In the genomic region with DNA sequence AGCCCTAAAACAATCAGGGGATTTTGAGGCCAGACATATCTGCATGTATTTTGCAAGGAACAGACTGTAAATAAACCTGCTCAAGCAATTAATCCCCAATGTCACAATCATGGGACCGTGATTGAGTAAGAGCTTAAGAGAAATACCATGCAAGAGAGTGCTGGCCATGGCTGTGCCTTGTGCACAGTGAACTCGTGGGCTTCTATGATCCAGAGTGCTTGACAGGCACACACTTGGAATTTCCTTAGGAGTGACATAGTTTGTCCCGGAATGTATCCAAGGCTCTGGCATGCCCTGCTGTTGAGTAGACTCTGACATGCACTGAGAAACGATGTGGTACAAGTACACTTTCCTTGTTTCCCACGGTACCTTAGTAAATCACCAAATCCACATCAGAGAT, we compare ENCODE assay signal across 13 mouse cellular contexts. TPM values are rescaled to one million over a fixed set of nuclear protein-coding genes. Genes with fewer than 3 reads are reported as not detected.
A peak's percentile ranks its signal among the peaks of the same experiment; 100 is the strongest.
DNase-seq lines count a peak whose midpoint lies in the region; ATAC-seq and TF ChIP-seq lines count a peak whose summit lies in the region.
"Had no signal": no experiment of that assay in that cellular context is flagged by ENCODE, and none has a peak within 500 bp of the region (broad histone marks: within the 10 kb centered on the region; RNA-seq: fewer than 3 reads in every experiment).

No protein-coding gene starts in this region.

- H3K4me2 ChIP-seq in kidney, embryonic 14.5 days (replicated peaks; ENCODE audit: low read depth, low read length), result no peak overlapping the region
- no peak overlapping the region for H3K4me2 ChIP-seq in hindbrain, postnatal 0 days (ENCODE audit: low read depth, low read length)

- H3K36me3 ChIP-seq in kidney, embryonic 14.5 days (ENCODE audit: control insufficient read depth, insufficient read depth, low read length), result no peaks in the 10 kb centered on the region
- no peaks in the 10 kb centered on the region for H3K36me3 ChIP-seq in hindbrain, postnatal 0 days (ENCODE audit: insufficient read depth, low read length)
- H3K36me3 ChIP-seq: heart, embryonic 10.5 days; hindbrain, embryonic 10.5 days had no signal

- no peak for ATAC-seq in kidney, embryonic 14.5 days (ENCODE audit: low FRiP score, low TSS enrichment)
- ATAC-seq in hindbrain, postnatal 0 days, result no peak

- H3K9me3 ChIP-seq in kidney, embryonic 14.5 days (ENCODE audit: control insufficient read depth, low read length), result no peaks in the 10 kb centered on the region
- no peaks in the 10 kb centered on the region for H3K9me3 ChIP-seq in hindbrain, postnatal 0 days (ENCODE audit: low read length)
- H3K9me3 ChIP-seq: heart, embryonic 10.5 days; hindbrain, embryonic 10.5 days had no signal

- no peak overlapping the region for H3K9ac ChIP-seq in kidney, embryonic 14.5 days (ENCODE audit: low read depth, low read length)
- H3K9ac ChIP-seq in hindbrain, postnatal 0 days (replicated peaks; ENCODE audit: low read length), result no peak overlapping the region

- H3K27me3 ChIP-seq in kidney, embryonic 14.5 days (ENCODE audit: control insufficient read depth, insufficient read depth, low read length), result no peaks in the 10 kb centered on the region; the same call in 1 of the 2 replicates
- no peaks in the 10 kb centered on the region for H3K27me3 ChIP-seq in hindbrain, postnatal 0 days (ENCODE audit: insufficient read depth, low read length)

- no peak overlapping the region for H3K27ac ChIP-seq in kidney, embryonic 14.5 days (ENCODE audit: low read depth, low read length)
- peak overlapping the region; percentile 50; the same call in 1 of the 2 replicates for H3K27ac ChIP-seq in brown adipose tissue, adult 24 weeks (replicated peaks; ENCODE audit: low read depth, low read length)
- H3K27ac ChIP-seq in layer of hippocampus, adult 2 months, result no peak overlapping the region
- no peak overlapping the region for H3K27ac ChIP-seq in hindbrain, postnatal 0 days
- H3K27ac ChIP-seq: heart, embryonic 10.5 days; hindbrain, embryonic 10.5 days had no signal

- H3K4me1 ChIP-seq in kidney, embryonic 14.5 days (ENCODE audit: control insufficient read depth, insufficient read depth, low read length), result peaks cover 4% of the 10 kb centered on the region; the same call in 1 of the 2 replicates
- H3K4me1 ChIP-seq in brown adipose tissue, adult 24 weeks (ENCODE audit: control insufficient read depth, insufficient read depth, insufficient read length, low read length), result no peaks in the 10 kb centered on the region
- no peaks in the 10 kb centered on the region for H3K4me1 ChIP-seq in hindbrain, postnatal 0 days (ENCODE audit: insufficient read depth, low read length)
- H3K4me1 ChIP-seq: heart, embryonic 10.5 days; hindbrain, embryonic 10.5 days had no signal

- DNase-seq in kidney, adult 9 months, result peak; percentile 27
- peak; percentile 17 to 28 for DNase-seq in kidney, postnatal 4 days
- peak; percentile 34 for DNase-seq in mesoderm, embryonic 11.5 days (ENCODE audit: low read depth, low spot score)
- no peak for DNase-seq in layer of hippocampus, adult 2 months (ENCODE audit: low spot score in 2 of 2)
- no peak for DNase-seq in hindbrain, postnatal 0 days (ENCODE audit: low spot score)
- DNase-seq: cerebellum, adult 2 months; embryo, embryonic 11 days; left cerebral cortex, postnatal 4 days; thymus, postnatal 14 days had no signal

- no peak overlapping the region for H3K4me3 ChIP-seq in kidney, embryonic 14.5 days (ENCODE audit: low read length)
- H3K4me3 ChIP-seq in brown adipose tissue, adult 24 weeks (ENCODE audit: insufficient read depth, low read depth, low read length), result no peak overlapping the region
- H3K4me3 ChIP-seq in layer of hippocampus, adult 2 months, result no peak overlapping the region
- H3K4me3 ChIP-seq in hindbrain, postnatal 0 days (ENCODE audit: low read length), result no peak overlapping the region
- H3K4me3 ChIP-seq: heart, embryonic 10.5 days; hindbrain, embryonic 10.5 days had no signal

- TF ChIP-seq CTCF in layer of hippocampus, adult 2 months (conservative IDR thresholded peaks at IDR 0.05), result no peak
- no peak for TF ChIP-seq CTCF in hindbrain, postnatal 0 days (IDR thresholded peaks at IDR 0.05; ENCODE audit: low read depth)

- 51% methylated on average over 5 of the region's 5 CpGs for whole genome bisulfite sequencing in kidney, embryonic 14.5 days
- 53% methylated on average over 5 of the region's 5 CpGs for WGBS in hindbrain, postnatal 0 days

RNA-seq across cellular contexts. Expression of gene Tnfsf15, which starts 18.9 kb away (rescaled TPM):
- 0.49 and 0.59 TPM in 2 replicates for polyA plus RNA-seq in kidney, embryonic 14.5 days (2014; fragmentation: Nextera tagmentation; extraction: Ambion mirVana)
- polyA plus RNA-seq in brown adipose tissue, adult 24 weeks (2012; ENCODE audit: insufficient read depth, insufficient read length, missing spikeins), result not detected in 2 replicates
- total RNA-seq in layer of hippocampus, adult 2 months (2021), result not detected
- total RNA-seq in hindbrain, postnatal 0 days (2014; rRNA removed), result 0.26 TPM in 1 of 2 replicates, not detected in the other
- polyA plus RNA-seq in hindbrain, postnatal 0 days (2015; fragmentation: Nextera tagmentation; extraction: Ambion mirVana), result 0.04 TPM in 1 of 2 replicates, not detected in the other
- total RNA-seq: left cerebral cortex, postnatal 4 days had no signal
- polyA plus RNA-seq: hindbrain, embryonic 10.5 days had no signal

Comparison
In these comparisons a context has a peak if more than half of its experiments do, and no peak if none do; other contexts are left out.
1. DNase-seq: peak in kidney, adult 9 months (single experiment), kidney, postnatal 4 days (2 of 2) and mesoderm, embryonic 11.5 days (single experiment); none in layer of hippocampus, adult 2 months (0 of 2) and hindbrain, postnatal 0 days (single experiment).